In genomic region chr3:100266976-100267375, GRCm38 (mm10) we compare ENCODE assay signal across 17 mouse cellular contexts.
"Had no signal": no experiment of that assay in that cellular context is flagged by ENCODE, and none has a peak within 500 bp of the region (broad histone marks: within the 10 kb centered on the region; RNA-seq: fewer than 3 reads in every experiment).

No protein-coding gene starts in this region.

- H3K27ac ChIP-seq: lung, embryonic 15.5 days; macrophage; midbrain, embryonic 13.5 days; midbrain, embryonic 15.5 days; neural tube, embryonic 12.5 days; stomach, embryonic 15.5 days; stomach, postnatal 0 days had no signal

- H3K9me3 ChIP-seq: lung, embryonic 15.5 days; megakaryocyte, embryonic 14.5 days; midbrain, embryonic 13.5 days; midbrain, embryonic 15.5 days; neural tube, embryonic 12.5 days; stomach, embryonic 15.5 days had no signal

- H3K4me1 ChIP-seq: lung, embryonic 15.5 days; megakaryocyte, embryonic 14.5 days; midbrain, embryonic 13.5 days; midbrain, embryonic 15.5 days; neural tube, embryonic 12.5 days; stomach, embryonic 15.5 days had no signal

- H3K9ac ChIP-seq: lung, embryonic 15.5 days; midbrain, embryonic 13.5 days; midbrain, embryonic 15.5 days; neural tube, embryonic 12.5 days; stomach, embryonic 15.5 days had no signal

- H3K4me3 ChIP-seq: lung, embryonic 15.5 days; megakaryocyte, embryonic 14.5 days; midbrain, embryonic 13.5 days; midbrain, embryonic 15.5 days; neural tube, embryonic 12.5 days; stomach, embryonic 15.5 days had no signal

- H3K36me3 ChIP-seq: lung, embryonic 15.5 days; midbrain, embryonic 13.5 days; midbrain, embryonic 15.5 days; neural tube, embryonic 12.5 days; stomach, embryonic 15.5 days had no signal

- H3K4me2 ChIP-seq: lung, embryonic 15.5 days; midbrain, embryonic 11.5 days; midbrain, embryonic 13.5 days; midbrain, embryonic 15.5 days; neural tube, embryonic 12.5 days; stomach, embryonic 15.5 days had no signal

- DNase-seq: lung, adult 2 months; lung, postnatal 14 days; lung, postnatal 36 days; right cerebral cortex, postnatal 14 days; thymus, adult 2 months; thymus, postnatal 25 days; thymus, postnatal 4 days had no signal

- H3K27me3 ChIP-seq: lung, embryonic 15.5 days; megakaryocyte, embryonic 14.5 days; midbrain, embryonic 13.5 days; midbrain, embryonic 15.5 days; neural tube, embryonic 12.5 days; stomach, embryonic 15.5 days had no signal

- ATAC-seq: lung, postnatal 0 days; midbrain, embryonic 13.5 days; midbrain, embryonic 15.5 days had no signal
